Mouse (Mus musculus) liver, embryonic 12.5 days (tissue): ENCODE measurements around the gene Isca2. TPM values are rescaled to one million over a fixed set of nuclear protein-coding genes. Genes with fewer than 3 reads are reported as not detected.

Experiments used
- ATAC-seq: fragments of 200-750 bp; cut with Nextera tagmentation; 2 replicates; pipeline ENCODE4 v1.8.0; 2017; ENCODE audit warnings: moderate number of reproducible peaks, mild to moderate bottlenecking, moderate library complexity
- H3K27ac ChIP-seq: fragments of 300-500 bp; sonication (generic); 2 replicates; pipeline ENCODE4 v1.5.1; 2016; ENCODE audit warnings: mild to moderate bottlenecking
- H3K27me3 ChIP-seq: fragments of 300-500 bp; sonication (generic); replicated peaks from 2 replicates; pipeline ENCODE4 v1.6.1; 2016; ENCODE audit warnings: mild to moderate bottlenecking, moderate library complexity
- H3K36me3 ChIP-seq: fragments of 300-500 bp; sonication (generic); 2 replicates; pipeline ENCODE4 v1.6.1; 2016; ENCODE audit warnings: mild to moderate bottlenecking, moderate library complexity
- H3K4me1 ChIP-seq: fragments of 300-500 bp; sonication (generic); 2 replicates; pipeline ENCODE4 v1.6.1; 2016
- H3K4me2 ChIP-seq: fragments of 300-500 bp; sonication (generic); 2 replicates; pipeline ENCODE4 v1.6.1; 2016; ENCODE audit warnings: mild to moderate bottlenecking, moderate library complexity
- H3K4me3 ChIP-seq: fragments of 300-500 bp; sonication (generic); 2 replicates; pipeline ENCODE4 v1.5.1; 2016; ENCODE audit warnings: mild to moderate bottlenecking, moderate library complexity
- H3K9ac ChIP-seq: fragments of 300-500 bp; sonication (generic); 2 replicates; pipeline ENCODE4 v1.6.1; 2016; ENCODE audit warnings: mild to moderate bottlenecking, moderate library complexity
- H3K9me3 ChIP-seq: fragments of 300-500 bp; sonication (generic); replicated peaks from 2 replicates; pipeline ENCODE4 v1.6.1; 2016; ENCODE audit warnings: mild to moderate bottlenecking, moderate library complexity
- WGBS: fragments of 180-500 bp; shearing (Covaris S2); methylation state at CpG from one replicate; pipeline ENCODE4 v1.1.7; 2016; ENCODE audit not compliant: insufficient replicate concordance; 5-methylcytosine and 5-hydroxymethylcytosine counted together
- polyA plus RNA-seq: library from polyadenylated mRNA; unstranded; fragments of >200 nt; fragmentation: Nextera tagmentation; extraction: Ambion mirVana; gene quantifications from 2 replicates; pipeline ENCODE4 v1.2.1, GENCODE M21; 2016

Isca2 gene
- polyA plus RNA-seq = 116 and 123 TPM in 2 replicates

GRCm38 (mm10) chr12:84772726-84773441 lies at the start of gene Isca2, which contains the start of gene Npc2:
Gene Isca2 (plus strand): TSS chr12:84773251.
Gene Npc2 (minus strand): TSS chr12:84773152.
- WGBS = under 1% methylated on average over 50 of the region's 50 CpGs
- peak within 1 kb of the TSS; percentile 74 for H3K4me2 ChIP-seq

GRCm38 (mm10) chr12:84726391-84726790 lies 46.7 kb upstream of the Isca2 start:
- ATAC-seq = no peak
- no peaks in the 10 kb centered on the region for H3K4me1 ChIP-seq
- no peak overlapping the region for H3K27ac ChIP-seq
- H3K27me3 ChIP-seq = no peaks in the 10 kb centered on the region; the same call in 1 of the 2 replicates
- H3K4me3 ChIP-seq = no peak overlapping the region
- H3K4me2 ChIP-seq = no peak overlapping the region
- H3K36me3 ChIP-seq = no peaks in the 10 kb centered on the region
- H3K9me3 ChIP-seq = no peaks in the 10 kb centered on the region
- WGBS = 68% methylated on average over 4 of the region's 4 CpGs
- H3K9ac ChIP-seq = no peak overlapping the region

More at GRCm38 (mm10) chr12:84772726-84773441, at the start of gene Isca2, which contains the start of gene Npc2:
- peak; percentile 98 for ATAC-seq
- no peaks in the 10 kb centered on the region for H3K9me3 ChIP-seq
- H3K27ac ChIP-seq = peak within 1 kb of the TSS; percentile 95
- peak within 1 kb of the TSS; percentile 78 for H3K9ac ChIP-seq
- peaks cover 54% of the 10 kb centered on the region for H3K4me1 ChIP-seq
- H3K36me3 ChIP-seq = peaks cover 29% of the 10 kb centered on the region
- H3K4me3 ChIP-seq = peak within 1 kb of the TSS; percentile 77
- H3K27me3 ChIP-seq = no peaks in the 10 kb centered on the region

- Histone ChIP-seq H3K27me3 (peaks cover 2% of the 10 kb centered on the region; the same call in 1 of the 2 replicates), H3K9me3 (no peaks in the 10 kb centered on the region), H3K4me3 (no peak overlapping the region), H3K27ac (no peak overlapping the region), H3K4me1 (no peaks in the 10 kb centered on the region), H3K9ac (no peak overlapping the region), H3K36me3 (no peaks in the 10 kb centered on the region), H3K4me2 (no peak overlapping the region)
- ATAC-seq = no peak
- 53% methylated on average over 4 of the region's 4 CpGs for WGBS
These were observed 46.1 kb upstream of the Isca2 start for GRCm38 (mm10) chr12:84726986-84727385.

GRCm38 (mm10) chr12:84727434-84727833 lies 45.6 kb upstream of the Isca2 start:
- H3K27ac ChIP-seq = no peak overlapping the region
- no peak for ATAC-seq
- WGBS = 57% methylated on average over 5 of the region's 5 CpGs
- no peaks in the 10 kb centered on the region for H3K36me3 ChIP-seq
- no peak overlapping the region for H3K4me3 ChIP-seq
- no peak overlapping the region for H3K4me2 ChIP-seq
- no peaks in the 10 kb centered on the region for H3K9me3 ChIP-seq
- peaks cover 6% of the 10 kb centered on the region; the same call in 1 of the 2 replicates for H3K27me3 ChIP-seq
- H3K4me1 ChIP-seq = no peaks in the 10 kb centered on the region
- H3K9ac ChIP-seq = no peak overlapping the region

GRCm38 (mm10) chr12:84728421-84728820 lies 44.6 kb upstream of the Isca2 start:
- Histone ChIP-seq H3K27ac (no peak overlapping the region), H3K36me3 (no peaks in the 10 kb centered on the region), H3K27me3 (peaks cover 16% of the 10 kb centered on the region), H3K4me1 (no peaks in the 10 kb centered on the region), H3K4me2 (no peak overlapping the region), H3K4me3 (no peak overlapping the region), H3K9me3 (no peaks in the 10 kb centered on the region), H3K9ac (no peak overlapping the region)
- 79% methylated on average over 10 of the region's 10 CpGs for WGBS
- no peak for ATAC-seq

- no peaks in the 10 kb centered on the region for H3K4me1 ChIP-seq
- H3K27me3 ChIP-seq = peaks cover 19% of the 10 kb centered on the region
- no peaks in the 10 kb centered on the region for H3K9me3 ChIP-seq
- no peak for ATAC-seq
- H3K4me2 ChIP-seq = no peak overlapping the region
- H3K36me3 ChIP-seq = no peaks in the 10 kb centered on the region
- no peak overlapping the region for H3K4me3 ChIP-seq
- WGBS = 50% methylated on average over 13 of the region's 13 CpGs
- H3K27ac ChIP-seq = no peak overlapping the region
- H3K9ac ChIP-seq = no peak overlapping the region
These were observed 39.7 kb upstream of the Isca2 start for GRCm38 (mm10) chr12:84733366-84733765.

- ATAC-seq = no peak
- Histone ChIP-seq H3K4me3 (no peak overlapping the region), H3K27me3 (peaks cover 4% of the 10 kb centered on the region; the same call in 1 of the 2 replicates), H3K9me3 (no peaks in the 10 kb centered on the region), H3K27ac (no peak overlapping the region), H3K4me2 (no peak overlapping the region), H3K4me1 (no peaks in the 10 kb centered on the region), H3K36me3 (no peaks in the 10 kb centered on the region), H3K9ac (no peak overlapping the region)
- WGBS = 77% methylated on average over 10 of the region's 10 CpGs
These were observed 29.6 kb upstream of the Isca2 start for GRCm38 (mm10) chr12:84743496-84743895.

GRCm38 (mm10) chr12:84745700-84746099 lies 27.4 kb upstream of the Isca2 start:
- H3K4me1 ChIP-seq = no peaks in the 10 kb centered on the region
- no peak for ATAC-seq
- 61% methylated on average over 4 of the region's 4 CpGs for WGBS
- no peak overlapping the region for H3K4me2 ChIP-seq
- no peak overlapping the region for H3K9ac ChIP-seq
- no peaks in the 10 kb centered on the region for H3K36me3 ChIP-seq
- no peaks in the 10 kb centered on the region for H3K9me3 ChIP-seq
- H3K27ac ChIP-seq = no peak overlapping the region
- H3K4me3 ChIP-seq = no peak overlapping the region
- peaks cover 7% of the 10 kb centered on the region; the same call in 1 of the 2 replicates for H3K27me3 ChIP-seq

- no peaks in the 10 kb centered on the region for H3K9me3 ChIP-seq
- no peak overlapping the region for H3K4me3 ChIP-seq
- H3K4me2 ChIP-seq = no peak overlapping the region
- no peak overlapping the region for H3K27ac ChIP-seq
- peaks cover 9% of the 10 kb centered on the region; the same call in 1 of the 2 replicates for H3K27me3 ChIP-seq
- WGBS = 33% methylated on average over 3 of the region's 3 CpGs
- H3K4me1 ChIP-seq = no peaks in the 10 kb centered on the region
- no peaks in the 10 kb centered on the region for H3K36me3 ChIP-seq
- no peak overlapping the region for H3K9ac ChIP-seq
- no peak for ATAC-seq
These were observed 24.9 kb upstream of the Isca2 start for GRCm38 (mm10) chr12:84748134-84748533.

- peaks cover 9% of the 10 kb centered on the region; the same call in 1 of the 2 replicates for H3K27me3 ChIP-seq
- H3K36me3 ChIP-seq = peaks cover 3% of the 10 kb centered on the region
- no peak overlapping the region for H3K27ac ChIP-seq
- no peak overlapping the region for H3K4me3 ChIP-seq
- H3K4me2 ChIP-seq = no peak overlapping the region
- WGBS = 41% methylated on average over 14 of the region's 14 CpGs
- no peak for ATAC-seq
- H3K9me3 ChIP-seq = no peaks in the 10 kb centered on the region
- no peaks in the 10 kb centered on the region for H3K4me1 ChIP-seq
- H3K9ac ChIP-seq = no peak overlapping the region
These were observed 22.4 kb upstream of the Isca2 start for GRCm38 (mm10) chr12:84750661-84751060.

GRCm38 (mm10) chr12:84752131-84752977 lies 20.7 kb upstream of the Isca2 start:
- H3K9me3 ChIP-seq = no peaks in the 10 kb centered on the region
- no peak overlapping the region for H3K27ac ChIP-seq
- H3K9ac ChIP-seq = no peak overlapping the region
- H3K4me1 ChIP-seq = no peaks in the 10 kb centered on the region
- H3K4me3 ChIP-seq = no peak overlapping the region
- H3K36me3 ChIP-seq = peaks cover 20% of the 10 kb centered on the region
- 48% methylated on average over 14 of the region's 14 CpGs for WGBS
- H3K27me3 ChIP-seq = peaks cover 6% of the 10 kb centered on the region; the same call in 1 of the 2 replicates
- H3K4me2 ChIP-seq = no peak overlapping the region
- no peak for ATAC-seq
